Mouse (Mus musculus) midbrain, embryonic 15.5 days (tissue): ENCODE data around the gene Ccl5. TPM values are rescaled to one million over a fixed set of nuclear protein-coding genes. Genes with fewer than 3 reads are reported as not detected.

Experiments used
- ATAC-seq: fragments of 200-750 bp; cut with Nextera tagmentation; replicated peaks from 2 replicates; pipeline ENCODE4 v1.8.0; 2017; ENCODE audit warnings: moderate TSS enrichment
- H3K27ac ChIP-seq: fragments of 300-500 bp; sonication (generic); 2 replicates; pipeline ENCODE4 v1.5.1; 2015; ENCODE audit warnings: mild to moderate bottlenecking, inconsistent platforms
- H3K27me3 ChIP-seq: fragments of 300-500 bp; sonication (generic); replicated peaks from 2 replicates; pipeline ENCODE4 v1.6.1; 2015; ENCODE audit warnings: inconsistent platforms
- H3K36me3 ChIP-seq: fragments of 300-500 bp; sonication (generic); replicated peaks from 2 replicates; pipeline ENCODE4 v1.6.1; 2015; ENCODE audit warnings: inconsistent platforms
- H3K4me1 ChIP-seq: fragments of 300-500 bp; sonication (generic); 2 replicates; pipeline ENCODE4 v1.6.1; 2015; ENCODE audit warnings: inconsistent platforms
- H3K4me2 ChIP-seq: fragments of 300-500 bp; sonication (generic); 2 replicates; pipeline ENCODE4 v1.6.1; 2015; ENCODE audit warnings: inconsistent platforms, mild to moderate bottlenecking, moderate library complexity
- H3K4me3 ChIP-seq: fragments of 300-500 bp; sonication (generic); 2 replicates; pipeline ENCODE4 v1.5.1; 2015; ENCODE audit warnings: mild to moderate bottlenecking, inconsistent platforms
- H3K9ac ChIP-seq: fragments of 300-500 bp; sonication (generic); 2 replicates; pipeline ENCODE4 v1.6.1; 2015; ENCODE audit warnings: mild to moderate bottlenecking, inconsistent platforms
- H3K9me3 ChIP-seq: fragments of 300-500 bp; sonication (generic); 2 replicates; pipeline ENCODE4 v1.6.1; 2016; ENCODE audit warnings: inconsistent platforms
- WGBS: fragments of 180-500 bp; shearing (Covaris S2); methylation state at CpG from one replicate; pipeline ENCODE4 v1.1.7; 2015; ENCODE audit warnings: mixed read lengths; 5-methylcytosine and 5-hydroxymethylcytosine counted together
- polyA plus RNA-seq: library from polyadenylated mRNA; unstranded; fragments of >200 nt; fragmentation: Nextera tagmentation; extraction: Ambion mirVana; gene quantifications from 2 replicates; pipeline ENCODE4 v1.2.1, GENCODE M21; 2015

The Ccl5 gene
- polyA plus RNA-seq: 0.89 TPM in 1 of 2 replicates, not detected in the other

- H3K9ac ChIP-seq: no peak within 1 kb of the TSS
- no peaks in the 10 kb centered on the region for H3K27me3 ChIP-seq
- no peak within 1 kb of the TSS for H3K4me3 ChIP-seq
- no peak within 1 kb of the TSS for H3K27ac ChIP-seq
- WGBS: 90% methylated on average over 5 of the region's 5 CpGs
- no peak within 1 kb of the TSS for H3K4me2 ChIP-seq
- no peaks in the 10 kb centered on the region for H3K9me3 ChIP-seq
- H3K4me1 ChIP-seq: no peaks in the 10 kb centered on the region; the same call in 1 of the 2 replicates
- no peak for ATAC-seq
- H3K36me3 ChIP-seq: no peaks in the 10 kb centered on the region
These were observed at the start of gene Ccl5 for GRCm38 (mm10) chr11:83530360-83530759. TSS of gene Ccl5 (minus strand) at chr11:83530518.

GRCm38 (mm10) chr11:83578999-83579398, 48.7 kb upstream of the Ccl5 start:
- Histone ChIP-seq H3K27me3 (no peaks in the 10 kb centered on the region), H3K4me3 (no peak overlapping the region), H3K36me3 (no peaks in the 10 kb centered on the region), H3K9ac (no peak overlapping the region), H3K4me2 (no peak overlapping the region), H3K27ac (no peak overlapping the region), H3K9me3 (no peaks in the 10 kb centered on the region), H3K4me1 (no peaks in the 10 kb centered on the region)
- ATAC-seq: no peak
- 85% methylated on average over 3 of the region's 3 CpGs for WGBS

GRCm38 (mm10) chr11:83578186-83578760, 48.0 kb upstream of the Ccl5 start, which contains the start of gene Ccl9:
TSS of gene Ccl9 (minus strand) at chr11:83578636.
- H3K4me1 ChIP-seq: no peaks in the 10 kb centered on the region
- H3K9me3 ChIP-seq: no peaks in the 10 kb centered on the region
- H3K36me3 ChIP-seq: no peaks in the 10 kb centered on the region
- no peak within 1 kb of the TSS for H3K4me2 ChIP-seq
- no peak within 1 kb of the TSS for H3K4me3 ChIP-seq
- 49% methylated on average over 2 of the region's 2 CpGs for WGBS
- ATAC-seq: no peak
- no peaks in the 10 kb centered on the region for H3K27me3 ChIP-seq
- H3K27ac ChIP-seq: no peak within 1 kb of the TSS
- no peak within 1 kb of the TSS for H3K9ac ChIP-seq

- H3K9ac ChIP-seq: no peak overlapping the region
- no peaks in the 10 kb centered on the region for H3K36me3 ChIP-seq
- 85% methylated on average over 4 of the region's 4 CpGs for WGBS
- no peak overlapping the region for H3K4me2 ChIP-seq
- no peaks in the 10 kb centered on the region for H3K27me3 ChIP-seq
- H3K4me1 ChIP-seq: no peaks in the 10 kb centered on the region
- no peaks in the 10 kb centered on the region for H3K9me3 ChIP-seq
- H3K27ac ChIP-seq: no peak overlapping the region
- no peak for ATAC-seq
- no peak overlapping the region for H3K4me3 ChIP-seq
These were observed 46.7 kb upstream of the Ccl5 start for GRCm38 (mm10) chr11:83576927-83577555.

GRCm38 (mm10) chr11:83572834-83573233, 42.5 kb upstream of the Ccl5 start:
- WGBS: 71% methylated on average over 9 of the region's 9 CpGs
- no peaks in the 10 kb centered on the region for H3K27me3 ChIP-seq
- H3K36me3 ChIP-seq: no peaks in the 10 kb centered on the region

GRCm38 (mm10) chr11:83572223-83572622, 41.9 kb upstream of the Ccl5 start:
- WGBS: 93% methylated on average over 8 of the region's 8 CpGs
- no peak for ATAC-seq
- Histone ChIP-seq H3K27me3 (no peaks in the 10 kb centered on the region), H3K9ac (no peak overlapping the region), H3K36me3 (no peaks in the 10 kb centered on the region), H3K9me3 (no peaks in the 10 kb centered on the region), H3K4me2 (no peak overlapping the region), H3K4me1 (no peaks in the 10 kb centered on the region), H3K4me3 (no peak overlapping the region), H3K27ac (no peak overlapping the region)

More at GRCm38 (mm10) chr11:83572834-83573233, 42.5 kb upstream of the Ccl5 start:
- no peak overlapping the region for H3K4me2 ChIP-seq
- H3K9me3 ChIP-seq: no peaks in the 10 kb centered on the region
- no peak overlapping the region for H3K27ac ChIP-seq
- no peaks in the 10 kb centered on the region for H3K4me1 ChIP-seq
- no peak for ATAC-seq
- H3K4me3 ChIP-seq: no peak overlapping the region
- no peak overlapping the region for H3K9ac ChIP-seq

- Histone ChIP-seq H3K9ac (no peak overlapping the region), H3K4me3 (no peak overlapping the region), H3K36me3 (no peaks in the 10 kb centered on the region), H3K9me3 (no peaks in the 10 kb centered on the region), H3K27me3 (no peaks in the 10 kb centered on the region), H3K27ac (no peak overlapping the region), H3K4me1 (no peaks in the 10 kb centered on the region), H3K4me2 (no peak overlapping the region)
- no peak for ATAC-seq
- WGBS: 87% methylated on average over 2 of the region's 2 CpGs
These were observed 39.9 kb upstream of the Ccl5 start for GRCm38 (mm10) chr11:83570189-83570588.

GRCm38 (mm10) chr11:83569249-83569648, 38.9 kb upstream of the Ccl5 start:
- Histone ChIP-seq H3K4me3 (no peak overlapping the region), H3K9ac (no peak overlapping the region), H3K4me2 (no peak overlapping the region), H3K27me3 (no peaks in the 10 kb centered on the region), H3K4me1 (no peaks in the 10 kb centered on the region), H3K27ac (no peak overlapping the region), H3K36me3 (no peaks in the 10 kb centered on the region), H3K9me3 (no peaks in the 10 kb centered on the region)
- ATAC-seq: no peak
- WGBS: 93% methylated on average over 7 of the region's 7 CpGs

- Histone ChIP-seq H3K36me3 (no peaks in the 10 kb centered on the region), H3K4me1 (no peaks in the 10 kb centered on the region), H3K4me2 (no peak overlapping the region), H3K9me3 (no peaks in the 10 kb centered on the region), H3K27ac (no peak overlapping the region), H3K27me3 (no peaks in the 10 kb centered on the region), H3K9ac (no peak overlapping the region), H3K4me3 (no peak overlapping the region)
- ATAC-seq: no peak
- WGBS: 93% methylated on average over 3 of the region's 3 CpGs
These were observed 38.5 kb upstream of the Ccl5 start for GRCm38 (mm10) chr11:83568786-83569185.

- ATAC-seq: no peak
- H3K9me3 ChIP-seq: no peaks in the 10 kb centered on the region
- H3K4me2 ChIP-seq: no peak overlapping the region
- no peak overlapping the region for H3K27ac ChIP-seq
- H3K9ac ChIP-seq: no peak overlapping the region
- no peak overlapping the region for H3K4me3 ChIP-seq
- WGBS: 91% methylated on average over 9 of the region's 9 CpGs
- H3K36me3 ChIP-seq: no peaks in the 10 kb centered on the region
- no peaks in the 10 kb centered on the region for H3K27me3 ChIP-seq
- no peaks in the 10 kb centered on the region for H3K4me1 ChIP-seq
These were observed 37.7 kb upstream of the Ccl5 start for GRCm38 (mm10) chr11:83568061-83568460.

GRCm38 (mm10) chr11:83567311-83567710, 37.0 kb upstream of the Ccl5 start:
- Histone ChIP-seq H3K4me1 (no peaks in the 10 kb centered on the region), H3K27ac (no peak overlapping the region), H3K27me3 (no peaks in the 10 kb centered on the region), H3K4me2 (no peak overlapping the region), H3K9me3 (no peaks in the 10 kb centered on the region), H3K4me3 (no peak overlapping the region), H3K36me3 (no peaks in the 10 kb centered on the region), H3K9ac (no peak overlapping the region)
- no peak for ATAC-seq
- 70% methylated on average over 7 of the region's 7 CpGs for WGBS

- no peak for ATAC-seq
- Histone ChIP-seq H3K27me3 (no peaks in the 10 kb centered on the region), H3K4me1 (no peaks in the 10 kb centered on the region), H3K27ac (no peak overlapping the region), H3K9ac (no peak overlapping the region), H3K4me3 (no peak overlapping the region), H3K9me3 (no peaks in the 10 kb centered on the region), H3K4me2 (no peak overlapping the region), H3K36me3 (no peaks in the 10 kb centered on the region)
These were observed 36.3 kb upstream of the Ccl5 start for GRCm38 (mm10) chr11:83566617-83567016.

GRCm38 (mm10) chr11:83563754-83564153, 33.4 kb upstream of the Ccl5 start:
- WGBS: 75% methylated on average over 2 of the region's 2 CpGs
- H3K27me3 ChIP-seq: no peaks in the 10 kb centered on the region
- no peak overlapping the region for H3K4me3 ChIP-seq
- no peak overlapping the region for H3K9ac ChIP-seq
- no peak overlapping the region for H3K27ac ChIP-seq
- no peaks in the 10 kb centered on the region for H3K4me1 ChIP-seq
- H3K9me3 ChIP-seq: no peaks in the 10 kb centered on the region
- H3K4me2 ChIP-seq: no peak overlapping the region
- no peaks in the 10 kb centered on the region for H3K36me3 ChIP-seq
- ATAC-seq: no peak
